Mouse (Mus musculus): ENCODE results near the gene Mdga2. TPM values are rescaled to one million over a fixed set of nuclear protein-coding genes. Genes with fewer than 3 reads are reported as not detected.

Gene Mdga2
- total RNA-seq, 1 experiment from 2014 or later, result not detected

- no peak for ATAC-seq (replicated peaks in 1 of 2; ENCODE audit: insufficient read depth in 1 of 2, low FRiP score in 2 of 2, low TSS enrichment in 1 of 2, low read depth in 1 of 2, poor library complexity in 2 of 2, severe bottlenecking in 2 of 2)
Measured at GRCm38 (mm10) chr12:66888636-66889035, 333.7 kb downstream of the Mdga2 start.

DNA sequence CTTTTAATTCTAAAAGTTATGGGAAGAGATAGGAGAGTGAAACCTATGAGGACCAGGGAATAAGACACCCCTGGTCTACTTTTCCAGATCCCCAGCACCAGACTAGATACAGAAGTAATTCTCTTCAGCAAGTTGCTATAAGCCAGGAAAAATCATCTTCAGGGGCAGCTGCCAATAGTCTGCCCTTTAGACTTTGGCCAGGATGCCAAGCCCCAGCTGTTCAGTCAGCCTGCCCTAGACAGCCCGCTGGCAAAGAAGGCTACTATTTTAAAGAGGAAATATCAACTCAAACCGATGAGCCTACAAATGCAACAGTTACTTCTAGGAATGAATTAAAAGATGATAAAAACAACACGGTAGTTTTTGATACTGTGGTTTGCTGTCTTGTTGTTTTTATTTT lies 356.1 kb downstream of the Mdga2 start:
- ATAC-seq (replicated peaks in 1 of 2; ENCODE audit: insufficient read depth in 1 of 2, low FRiP score in 2 of 2, low TSS enrichment in 1 of 2, low read depth in 1 of 2, poor library complexity in 2 of 2, severe bottlenecking in 2 of 2), result no peak

DNA sequence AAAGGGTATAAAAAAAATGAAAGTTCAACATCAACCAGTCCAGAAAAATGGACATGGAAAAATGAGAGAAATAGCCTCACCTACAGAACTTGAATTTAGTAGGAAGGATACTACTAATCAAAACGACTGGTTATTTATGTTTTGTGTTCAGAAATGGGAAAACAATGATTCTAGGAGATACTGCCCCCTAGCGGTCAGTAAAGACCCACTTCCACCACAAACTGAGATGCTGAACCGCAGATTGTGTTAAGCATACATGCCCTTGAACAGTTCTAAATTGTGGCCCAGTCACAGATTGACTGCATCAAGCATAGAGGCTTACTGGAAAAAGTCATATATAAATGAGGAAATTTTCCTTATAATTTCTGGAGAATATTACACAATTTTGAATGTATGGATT lies 369.2 kb downstream of the Mdga2 start:
- peak in 1 of 2 experiments; percentile 37; a peak in 1 of 4 replicates for ATAC-seq (replicated peaks in 1 of 2; ENCODE audit: insufficient read depth in 1 of 2, low FRiP score in 2 of 2, low TSS enrichment in 1 of 2, low read depth in 1 of 2, poor library complexity in 2 of 2, severe bottlenecking in 2 of 2)

- ATAC-seq (replicated peaks in 1 of 2; ENCODE audit: insufficient read depth in 1 of 2, low FRiP score in 2 of 2, low TSS enrichment in 1 of 2, low read depth in 1 of 2, poor library complexity in 2 of 2, severe bottlenecking in 2 of 2), result no peak
Measured at GRCm38 (mm10) chr12:66840336-66840735, 382.0 kb downstream of the Mdga2 start.

DNA sequence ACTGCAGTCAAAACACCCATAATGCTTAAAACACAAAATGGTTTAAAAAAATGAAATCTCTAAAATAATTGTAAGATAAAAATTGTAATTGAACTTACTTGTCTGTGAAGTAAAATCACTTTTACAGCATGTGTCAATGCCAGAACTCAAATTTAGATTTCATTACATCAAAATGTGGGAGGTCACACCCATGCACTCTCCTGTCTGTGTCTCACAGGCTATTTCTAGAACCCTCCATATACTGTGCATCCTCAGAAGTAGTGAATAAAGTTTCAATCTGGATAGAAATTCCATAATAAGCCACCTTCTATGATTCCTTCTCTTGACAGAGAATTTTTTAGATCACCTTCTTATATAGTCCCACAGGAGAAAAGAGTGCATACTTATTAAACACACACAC lies 466.7 kb downstream of the Mdga2 start:
- ATAC-seq (replicated peaks in 1 of 2; ENCODE audit: insufficient read depth in 1 of 2, low FRiP score in 2 of 2, low TSS enrichment in 1 of 2, low read depth in 1 of 2, poor library complexity in 2 of 2, severe bottlenecking in 2 of 2), result no peak

GRCm38 (mm10) chr12:66734536-66734935 lies 487.8 kb downstream of the Mdga2 start:
- no peak for ATAC-seq (replicated peaks in 1 of 2; ENCODE audit: insufficient read depth in 1 of 2, low FRiP score in 2 of 2, low TSS enrichment in 1 of 2, low read depth in 1 of 2, poor library complexity in 2 of 2, severe bottlenecking in 2 of 2)

GRCm38 (mm10) chr12:66724474-66724873 lies 497.9 kb downstream of the Mdga2 start:
- no peak for ATAC-seq (replicated peaks in 1 of 2; ENCODE audit: insufficient read depth in 1 of 2, low FRiP score in 2 of 2, low TSS enrichment in 1 of 2, low read depth in 1 of 2, poor library complexity in 2 of 2, severe bottlenecking in 2 of 2)

DNA sequence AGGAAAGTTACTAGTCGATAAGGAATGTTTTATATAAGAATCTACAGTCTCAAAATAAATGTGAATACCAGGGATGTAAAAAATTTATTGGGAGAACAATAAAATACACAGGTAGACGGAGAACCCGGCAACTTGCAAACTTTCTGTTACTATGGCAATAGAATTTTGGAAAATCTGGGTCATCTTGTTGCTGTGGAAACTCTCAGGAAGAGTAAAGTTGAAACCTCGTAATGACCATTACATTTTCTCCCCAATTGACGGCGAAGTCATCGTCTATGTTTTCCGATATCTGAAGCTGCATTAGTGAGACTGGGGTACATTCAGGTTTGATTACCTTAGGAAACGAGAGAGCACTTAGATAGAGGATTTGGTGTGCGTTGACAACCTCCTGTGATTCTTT lies 514.0 kb downstream of the Mdga2 start:
- no peak for ATAC-seq (replicated peaks in 1 of 2; ENCODE audit: insufficient read depth in 1 of 2, low FRiP score in 2 of 2, low TSS enrichment in 1 of 2, low read depth in 1 of 2, poor library complexity in 2 of 2, severe bottlenecking in 2 of 2)

GRCm38 (mm10) chr12:66707431-66707830 lies 514.9 kb downstream of the Mdga2 start:
- no peak for ATAC-seq (replicated peaks in 1 of 2; ENCODE audit: insufficient read depth in 1 of 2, low FRiP score in 2 of 2, low TSS enrichment in 1 of 2, low read depth in 1 of 2, poor library complexity in 2 of 2, severe bottlenecking in 2 of 2)

DNA sequence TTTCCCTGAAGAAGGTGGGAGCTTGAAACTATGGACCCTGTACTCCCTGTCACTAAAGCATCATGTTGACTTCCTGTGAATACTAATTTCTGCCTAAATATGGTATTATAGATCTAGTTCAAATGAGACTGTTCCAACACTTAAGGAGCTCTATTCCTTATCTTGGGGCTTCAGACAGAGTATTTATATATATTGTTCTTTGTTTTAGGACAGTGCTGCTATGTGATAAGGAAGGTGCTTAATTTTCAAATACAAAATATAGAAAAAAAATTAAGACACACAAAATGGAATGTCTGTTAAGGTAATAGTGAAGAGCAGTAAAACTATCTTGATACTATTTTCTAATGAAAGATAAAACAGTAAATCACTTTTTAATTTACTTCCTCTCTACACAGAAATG lies 517.3 kb downstream of the Mdga2 start:
- no peak for ATAC-seq (replicated peaks in 1 of 2; ENCODE audit: insufficient read depth in 1 of 2, low FRiP score in 2 of 2, low TSS enrichment in 1 of 2, low read depth in 1 of 2, poor library complexity in 2 of 2, severe bottlenecking in 2 of 2)

DNA sequence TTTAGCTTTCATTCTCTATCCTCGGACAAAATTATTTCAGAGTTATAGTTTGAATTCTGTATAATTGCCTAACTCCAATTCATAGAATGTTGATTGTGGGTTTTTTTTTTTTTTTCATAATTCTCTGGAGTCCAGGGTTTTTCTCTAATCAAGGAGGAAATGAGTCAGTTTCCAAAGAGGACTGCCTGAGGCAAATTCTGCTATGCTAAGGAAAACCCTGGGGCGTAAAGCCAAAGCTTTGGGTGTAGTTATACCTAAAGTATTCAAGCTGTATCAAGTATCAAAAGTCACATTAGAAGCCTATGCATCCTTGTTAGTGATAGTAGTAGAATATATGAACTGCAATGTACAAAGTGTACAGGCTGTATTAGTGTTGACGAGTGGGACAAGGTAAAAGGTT lies 519.6 kb downstream of the Mdga2 start:
- no peak for ATAC-seq (replicated peaks in 1 of 2; ENCODE audit: insufficient read depth in 1 of 2, low FRiP score in 2 of 2, low TSS enrichment in 1 of 2, low read depth in 1 of 2, poor library complexity in 2 of 2, severe bottlenecking in 2 of 2)

GRCm38 (mm10) chr12:66679558-66679957 lies 542.8 kb downstream of the Mdga2 start:
- no peak for ATAC-seq (replicated peaks in 1 of 2; ENCODE audit: insufficient read depth in 1 of 2, low FRiP score in 2 of 2, low TSS enrichment in 1 of 2, low read depth in 1 of 2, poor library complexity in 2 of 2, severe bottlenecking in 2 of 2)

DNA sequence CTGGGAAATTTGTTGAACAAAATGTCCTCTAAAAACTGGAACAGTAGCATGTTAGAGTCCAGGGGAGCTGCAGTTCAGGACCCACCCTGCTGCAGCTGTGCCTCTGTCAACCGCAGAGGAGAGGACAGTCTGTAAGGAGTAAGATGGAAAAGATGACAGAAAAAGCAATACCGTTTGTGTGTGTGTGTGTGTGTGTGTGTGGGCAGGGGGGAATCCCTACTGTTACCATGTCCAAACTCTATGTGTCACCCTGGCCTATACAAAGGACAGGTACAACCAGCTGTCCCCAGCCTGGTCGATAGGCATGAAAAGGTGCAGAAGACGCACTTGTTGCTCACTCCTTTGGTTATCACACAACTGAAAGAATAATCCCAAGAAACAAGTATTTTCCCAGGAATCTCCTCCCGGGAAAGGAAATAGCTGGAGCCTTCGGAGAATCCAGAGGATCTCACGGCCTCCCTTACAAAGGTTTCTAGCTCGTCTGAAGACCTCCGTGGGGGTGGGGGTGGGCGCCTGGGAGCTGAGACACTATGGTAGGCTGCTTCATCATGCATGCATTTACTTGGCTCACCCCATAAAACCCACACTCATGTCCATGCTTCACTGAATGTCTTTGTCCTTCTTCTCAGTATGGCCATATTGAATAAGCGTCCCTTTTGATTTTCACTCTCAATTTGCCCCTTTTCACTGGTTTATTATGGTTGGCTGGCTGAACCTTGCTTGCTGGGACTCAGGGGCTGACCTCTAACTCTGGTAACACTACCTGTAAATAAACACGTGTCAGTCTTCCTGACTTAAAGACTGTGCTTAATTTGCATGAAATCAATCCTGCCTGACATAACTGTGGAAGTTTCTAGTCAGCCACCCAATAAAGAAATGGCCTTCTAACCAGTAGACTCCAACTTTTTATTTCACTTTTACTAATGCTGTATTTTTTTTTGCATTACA lies 573.5 kb downstream of the Mdga2 start:
- ATAC-seq (replicated peaks in 1 of 2; ENCODE audit: insufficient read depth in 1 of 2, low FRiP score in 2 of 2, low TSS enrichment in 1 of 2, low read depth in 1 of 2, poor library complexity in 2 of 2, severe bottlenecking in 2 of 2), result no peak

GRCm38 (mm10) chr12:66640408-66640807 lies 581.9 kb downstream of the Mdga2 start:
- ATAC-seq (replicated peaks in 1 of 2; ENCODE audit: insufficient read depth in 1 of 2, low FRiP score in 2 of 2, low TSS enrichment in 1 of 2, low read depth in 1 of 2, poor library complexity in 2 of 2, severe bottlenecking in 2 of 2), result no peak

GRCm38 (mm10) chr12:66619944-66620343 lies 602.4 kb downstream of the Mdga2 start:
- no peak for ATAC-seq (replicated peaks in 1 of 2; ENCODE audit: insufficient read depth in 1 of 2, low FRiP score in 2 of 2, low TSS enrichment in 1 of 2, low read depth in 1 of 2, poor library complexity in 2 of 2, severe bottlenecking in 2 of 2)

GRCm38 (mm10) chr12:66591617-66592230 lies 630.6 kb downstream of the Mdga2 start:
- ATAC-seq (replicated peaks in 1 of 2; ENCODE audit: insufficient read depth in 1 of 2, low FRiP score in 2 of 2, low TSS enrichment in 1 of 2, low read depth in 1 of 2, poor library complexity in 2 of 2, severe bottlenecking in 2 of 2), result no peak

DNA sequence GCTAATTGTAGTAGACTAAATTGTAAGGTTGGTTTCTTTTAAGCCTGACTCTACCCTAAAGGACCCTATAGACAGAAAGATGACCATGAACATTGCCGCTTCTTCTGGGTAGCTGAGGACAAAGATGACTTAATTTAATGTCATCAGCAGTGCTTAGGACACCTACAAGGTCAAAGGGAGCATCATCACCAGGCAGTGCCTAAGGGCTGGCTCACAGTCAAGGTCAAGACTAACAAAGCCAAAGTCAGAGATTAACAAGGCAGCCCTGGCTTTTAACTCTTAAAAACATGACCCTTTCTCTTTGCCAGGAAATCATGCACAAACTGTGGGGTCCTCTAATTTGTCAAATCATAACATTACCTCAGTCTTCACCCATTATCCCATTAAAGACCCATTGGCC lies 657.0 kb downstream of the Mdga2 start:
- ATAC-seq (replicated peaks in 1 of 2; ENCODE audit: insufficient read depth in 1 of 2, low FRiP score in 2 of 2, low TSS enrichment in 1 of 2, low read depth in 1 of 2, poor library complexity in 2 of 2, severe bottlenecking in 2 of 2), result no peak

DNA sequence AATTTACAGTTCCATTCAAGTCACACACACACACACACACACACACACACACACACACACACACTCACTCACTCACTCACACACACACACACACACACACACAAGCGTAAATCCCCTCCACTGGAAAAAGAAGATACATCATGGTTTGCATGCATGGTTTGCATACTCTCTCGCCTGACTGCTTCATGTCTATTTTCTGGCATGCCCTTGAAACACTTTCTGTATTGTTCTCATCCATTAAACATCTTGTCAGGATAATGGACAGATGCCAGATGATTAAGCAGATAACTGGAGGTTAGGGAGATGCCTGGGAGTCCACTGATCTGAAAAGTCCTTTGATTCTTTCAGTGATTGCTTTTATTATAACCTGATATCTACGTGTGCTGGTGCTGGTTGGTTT lies 665.5 kb downstream of the Mdga2 start:
- ATAC-seq (replicated peaks in 1 of 2; ENCODE audit: insufficient read depth in 1 of 2, low FRiP score in 2 of 2, low TSS enrichment in 1 of 2, low read depth in 1 of 2, poor library complexity in 2 of 2, severe bottlenecking in 2 of 2), result no peak
